Mouse (Mus musculus) cortical plate, adult 2 months (tissue): Measurements from ENCODE around the gene Zmiz1.

Experiments used
- CTCF ChIP-seq: fragments of 200-500 bp; IDR thresholded peaks from 2 replicates; pipeline ENCODE4 v1.5.1; 2011; ENCODE audit warnings: mild to moderate bottlenecking, control low read depth, low read length; ENCODE audit not compliant: insufficient read depth; ENCODE audit errors: extremely low read depth
- POLR2A ChIP-seq: fragments of 200-500 bp; IDR thresholded peaks from 2 replicates; pipeline ENCODE4 v1.6.1; 2011; ENCODE audit warnings: mild to moderate bottlenecking, low read length, control low read depth; ENCODE audit not compliant: insufficient read depth; ENCODE audit errors: extremely low read depth

DNA sequence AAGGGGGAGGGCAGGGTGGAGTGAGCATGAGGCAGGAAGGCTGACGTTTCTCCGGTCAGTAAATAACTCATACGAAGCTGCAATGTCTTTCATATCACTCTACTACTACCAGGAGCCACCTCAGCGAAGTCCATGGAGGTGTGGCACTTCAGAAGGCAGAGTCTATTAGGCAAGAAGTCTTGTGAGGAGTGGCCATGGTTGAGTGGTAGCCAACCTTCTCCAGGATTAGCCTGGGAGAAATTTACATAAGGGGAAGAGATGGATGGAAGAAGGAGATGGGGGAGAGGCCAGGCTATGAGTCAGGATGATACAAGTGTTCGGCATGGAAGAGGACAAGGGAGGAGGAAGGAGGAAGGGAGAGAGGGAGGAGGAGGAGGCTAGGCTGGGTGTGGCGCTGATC is 223.0 kb downstream of the Zmiz1 start:
- TF ChIP-seq CTCF (no peak), POLR2A (no peak)
